Mouse (Mus musculus): ENCODE measurements around the gene Exosc6. TPM values are rescaled to one million over a fixed set of nuclear protein-coding genes. Genes with fewer than 3 reads are reported as not detected.
"Not testable (repeated sequence)": the region's sequence is repeated elsewhere in the genome, so short reads cannot be mapped to it uniquely, and the experiment has no call there.

The Exosc6 gene
- polyA plus RNA-seq (2012; rRNA removed) (8.1 and 9.9 TPM in 2 replicates), polyA plus RNA-seq (2014; fragmentation: Nextera tagmentation; extraction: Ambion mirVana) (7.2 and 7.8 TPM in 2 replicates)

GRCm38 (mm10) chr8:111056158-111056663 lies at the start of gene Exosc6:
Gene Exosc6 (plus strand): TSS chr8:111056339.
- under 1% methylated on average over 68 of the region's 68 CpGs for WGBS (ENCODE audit: insufficient replicate concordance)
- H3K27ac ChIP-seq, result peak within 1 kb of the TSS; percentile 59
- H3K4me3 ChIP-seq (ENCODE audit: insufficient read depth in 1 of 2, low read depth in 2 of 2, low read length in 2 of 2), result peak within 1 kb of the TSS; percentile 78 to 98
- TF ChIP-seq CTCF (IDR thresholded peaks at IDR 0.05; ENCODE audit: low read depth) (peak; percentile 98), EP300 (IDR thresholded peaks at IDR 0.05; ENCODE audit: low read depth) (no peak)
- DNase-seq (ENCODE audit: low read depth in 3 of 3, low spot score in 3 of 3), result peak; percentile 88 to 90 (median 90)
- no peaks in the 10 kb centered on the region for H3K9me3 ChIP-seq (ENCODE audit: control insufficient read depth, low read length)
- peak within 1 kb of the TSS; percentile 91 for H3K9ac ChIP-seq (replicated peaks)
- H3K4me1 ChIP-seq (replicated peaks; ENCODE audit: control insufficient read depth in 2 of 2, insufficient read depth in 2 of 2, low read length in 1 of 2), result peaks cover 17 to 24% of the 10 kb centered on the region in 2 experiments
- peaks cover 50% of the 10 kb centered on the region for H3K36me3 ChIP-seq (replicated peaks; ENCODE audit: control insufficient read depth, insufficient read depth, low read depth)
- H3K27me3 ChIP-seq (ENCODE audit: control insufficient read depth, insufficient read depth, low read length), result no peaks in the 10 kb centered on the region
- H3K4me2 ChIP-seq (ENCODE audit: low read depth), result peak within 1 kb of the TSS; percentile 100
- ATAC-seq (ENCODE audit: insufficient read depth), result peak; percentile 92

GRCm38 (mm10) chr8:111010230-111010991 lies 45.7 kb upstream of the Exosc6 start:
- not testable (repeated sequence) for H3K9me3 ChIP-seq (ENCODE audit: control insufficient read depth, low read length); ATAC-seq (ENCODE audit: insufficient read depth); H3K4me2 ChIP-seq (ENCODE audit: low read depth); H3K4me1 ChIP-seq (replicated peaks; ENCODE audit: control insufficient read depth in 2 of 2, insufficient read depth in 2 of 2, low read length in 1 of 2); H3K4me3 ChIP-seq (ENCODE audit: insufficient read depth in 1 of 2, low read depth in 2 of 2, low read length in 2 of 2); H3K27me3 ChIP-seq (ENCODE audit: control insufficient read depth, insufficient read depth, low read length); H3K36me3 ChIP-seq (replicated peaks; ENCODE audit: control insufficient read depth, insufficient read depth, low read depth); H3K27ac ChIP-seq; H3K9ac ChIP-seq (replicated peaks); DNase-seq (ENCODE audit: low read depth in 3 of 3, low spot score in 3 of 3)
- 77% methylated on average over 8 of the region's 10 CpGs for WGBS (ENCODE audit: insufficient replicate concordance)

GRCm38 (mm10) chr8:111026609-111027008 lies 29.5 kb upstream of the Exosc6 start:
- not testable (repeated sequence) for ATAC-seq (ENCODE audit: insufficient read depth); H3K27me3 ChIP-seq (ENCODE audit: control insufficient read depth, insufficient read depth, low read length); H3K4me3 ChIP-seq (ENCODE audit: insufficient read depth in 1 of 2, low read depth in 2 of 2, low read length in 2 of 2); DNase-seq (ENCODE audit: low read depth in 3 of 3, low spot score in 3 of 3); H3K9me3 ChIP-seq (ENCODE audit: control insufficient read depth, low read length); H3K36me3 ChIP-seq (replicated peaks; ENCODE audit: control insufficient read depth, insufficient read depth, low read depth); H3K27ac ChIP-seq; H3K9ac ChIP-seq (replicated peaks); H3K4me1 ChIP-seq (replicated peaks; ENCODE audit: control insufficient read depth in 2 of 2, insufficient read depth in 2 of 2, low read length in 1 of 2)
- 67% methylated on average over 1 of the region's 2 CpGs for WGBS (ENCODE audit: insufficient replicate concordance)
- H3K4me2 ChIP-seq (ENCODE audit: low read depth), result peak overlapping the region; percentile 97; the same call in 1 of the 2 replicates

- H3K4me3 ChIP-seq (ENCODE audit: insufficient read depth in 1 of 2, low read depth in 2 of 2, low read length in 2 of 2), result peak overlapping the region; percentile 69 to 77
- peak; percentile 92 for ATAC-seq (ENCODE audit: insufficient read depth)
- WGBS (ENCODE audit: insufficient replicate concordance), result 1% methylated on average over 31 of the region's 31 CpGs
- no peaks in the 10 kb centered on the region for H3K36me3 ChIP-seq (replicated peaks; ENCODE audit: control insufficient read depth, insufficient read depth, low read depth)
- peak overlapping the region; percentile 62 for H3K9ac ChIP-seq (replicated peaks)
- TF ChIP-seq CTCF (IDR thresholded peaks at IDR 0.05; ENCODE audit: low read depth), result 0 out of 2 replicates have a peak, but pooled peaks have one; percentile 16
- TF ChIP-seq EP300 (IDR thresholded peaks at IDR 0.05; ENCODE audit: low read depth), result no peak
- H3K4me1 ChIP-seq (replicated peaks; ENCODE audit: control insufficient read depth in 2 of 2, insufficient read depth in 2 of 2, low read length in 1 of 2), result peaks cover 3 to 8% of the 10 kb centered on the region in 2 experiments
- H3K9me3 ChIP-seq (ENCODE audit: control insufficient read depth, low read length), result no peaks in the 10 kb centered on the region
- H3K27ac ChIP-seq, result peak overlapping the region; percentile 65
- peak overlapping the region; percentile 97 for H3K4me2 ChIP-seq (ENCODE audit: low read depth)
- H3K27me3 ChIP-seq (ENCODE audit: control insufficient read depth, insufficient read depth, low read length), result no peaks in the 10 kb centered on the region
- peak; percentile 74 to 79 (median 77) for DNase-seq (ENCODE audit: low read depth in 3 of 3, low spot score in 3 of 3)
These were observed 28.7 kb upstream of the Exosc6 start for GRCm38 (mm10) chr8:111027391-111027937.

- no peak for TF ChIP-seq EP300 (IDR thresholded peaks at IDR 0.05; ENCODE audit: low read depth)
- no peak for TF ChIP-seq CTCF (IDR thresholded peaks at IDR 0.05; ENCODE audit: low read depth)
- H3K36me3 ChIP-seq (replicated peaks; ENCODE audit: control insufficient read depth, insufficient read depth, low read depth), result no peaks in the 10 kb centered on the region
- WGBS (ENCODE audit: insufficient replicate concordance), result 22% methylated on average over 4 of the region's 4 CpGs
- peaks cover 9 to 15% of the 10 kb centered on the region in 2 experiments for H3K4me1 ChIP-seq (replicated peaks; ENCODE audit: control insufficient read depth in 2 of 2, insufficient read depth in 2 of 2, low read length in 1 of 2)
- H3K9me3 ChIP-seq (ENCODE audit: control insufficient read depth, low read length), result no peaks in the 10 kb centered on the region
- peak overlapping the region; percentile 59 for H3K4me2 ChIP-seq (ENCODE audit: low read depth)
- peak overlapping the region; percentile 31; the same call in 1 of the 2 replicates for H3K9ac ChIP-seq (replicated peaks)
- H3K27me3 ChIP-seq (ENCODE audit: control insufficient read depth, insufficient read depth, low read length), result no peaks in the 10 kb centered on the region
- DNase-seq (ENCODE audit: low read depth in 3 of 3, low spot score in 3 of 3) (peak; percentile 34 to 54 (median 38)), ATAC-seq (ENCODE audit: insufficient read depth) (no peak)
- peak overlapping the region; percentile 25 to 41; a peak in 3 of 4 replicates for H3K4me3 ChIP-seq (ENCODE audit: insufficient read depth in 1 of 2, low read depth in 2 of 2, low read length in 2 of 2)
- no peak overlapping the region for H3K27ac ChIP-seq
These were observed 26.6 kb upstream of the Exosc6 start for GRCm38 (mm10) chr8:111029589-111029988.
